Mouse (Mus musculus) neutrophil, adult 59 days (primary cell): ENCODE results near the gene Etl4. TPM values are rescaled to one million over a fixed set of nuclear protein-coding genes. Genes with fewer than 3 reads are reported as not detected.

Experiments used
- total RNA-seq, 2 experiments: library from RNA; stranded (reverse); gene quantifications; 1 replicate in 1 of 2; 2 replicates in 1 of 2; pipeline ENCODE4 v1.2.4; 2023

The Etl4 gene
- under 1 TPM; 0.20 to 0.78 TPM for total RNA-seq

GRCm38 (mm10) chr2:19909171-19909899, at the start of gene Etl4:
TSS of gene Etl4 (plus strand) at chr2:19909780.

